Mouse (Mus musculus) myocyte (in vitro differentiated cells): Measurements from ENCODE around the gene Gm9945. TPM values are rescaled to one million over a fixed set of nuclear protein-coding genes. Genes with fewer than 3 reads are reported as not detected.

Source experiments
- H3K27me3 ChIP-seq: one replicate; pipeline ENCODE4 v1.6.1; 2011; ENCODE audit not compliant: control insufficient read depth, insufficient read depth, insufficient read length
- H3K36me3 ChIP-seq: one replicate; pipeline ENCODE4 v1.6.1; 2011; ENCODE audit not compliant: control insufficient read depth, insufficient read depth
- H3K4me2 ChIP-seq: one replicate; pipeline ENCODE4 v1.6.1; 2011; ENCODE audit warnings: low read depth, control low read depth
- H3K4me3 ChIP-seq: one replicate; pipeline ENCODE4 v1.5.1; 2011; ENCODE audit warnings: mild to moderate bottlenecking, control low read depth, moderate library complexity
- H3K79me2 ChIP-seq: one replicate; pipeline ENCODE4 v1.6.1; 2011; ENCODE audit not compliant: control insufficient read depth, insufficient read depth
- H3ac ChIP-seq: one replicate; pipeline ENCODE4 v1.6.1; 2011; ENCODE audit not compliant: control insufficient read depth, insufficient read length
- CEBPB ChIP-seq: IDR thresholded peaks from 2 replicates; pipeline ENCODE4 v1.6.1; 2011; ENCODE audit warnings: mild to moderate bottlenecking, moderate library complexity; ENCODE audit not compliant: poor library complexity, insufficient read depth, severe bottlenecking
- E2F4 ChIP-seq: IDR thresholded peaks from one replicate; pipeline ENCODE4 v1.6.1; 2011; ENCODE audit warnings: mild to moderate bottlenecking, control low read depth, moderate library complexity; ENCODE audit not compliant: insufficient read depth
- MAX ChIP-seq: IDR thresholded peaks from one replicate; pipeline ENCODE4 v1.6.1; 2011; ENCODE audit warnings: low read depth, mild to moderate bottlenecking, control low read depth
- MYOD1 ChIP-seq, 3 experiments: IDR thresholded peaks; one replicate each; pipeline ENCODE4 v1.6.1; 2011; ENCODE audit warnings: control low read depth in 2 of 3, low read depth in 2 of 3, mild to moderate bottlenecking in 2 of 3, moderate library complexity in 1 of 3; ENCODE audit not compliant: insufficient read length in 2 of 3, control insufficient read depth in 1 of 3
- MYOG ChIP-seq, 3 experiments: IDR thresholded peaks; one replicate each; pipeline ENCODE4 v1.6.1; 2011; ENCODE audit warnings: control low read depth in 2 of 3, low read depth in 2 of 3, mild to moderate bottlenecking in 2 of 3; ENCODE audit not compliant: insufficient read length in 2 of 3, control insufficient read depth in 1 of 3, insufficient read depth in 1 of 3
- POLR2A ChIP-seq: IDR thresholded peaks from one replicate; pipeline ENCODE4 v1.6.1; 2011; ENCODE audit warnings: low read depth, mild to moderate bottlenecking, control low read depth, moderate library complexity; ENCODE audit not compliant: insufficient read length
- POLR2AphosphoS2 ChIP-seq: IDR thresholded peaks from one replicate; pipeline ENCODE4 v1.6.1; 2011; ENCODE audit warnings: low read depth, control low read depth; ENCODE audit not compliant: insufficient read length
- REST ChIP-seq: IDR thresholded peaks from one replicate; pipeline ENCODE4 v1.6.1; 2011; ENCODE audit warnings: mild to moderate bottlenecking, control low read depth, moderate library complexity; ENCODE audit not compliant: insufficient read depth, insufficient read length
- SRF ChIP-seq: IDR thresholded peaks from one replicate; pipeline ENCODE4 v1.6.1; 2011; ENCODE audit warnings: low read depth; ENCODE audit not compliant: control insufficient read depth, insufficient read length
- TCF12 ChIP-seq: IDR thresholded peaks from one replicate; pipeline ENCODE4 v1.6.1; 2011; ENCODE audit warnings: mild to moderate bottlenecking, control low read depth; ENCODE audit not compliant: poor library complexity, insufficient read depth, severe bottlenecking
- TCF3 ChIP-seq: IDR thresholded peaks from one replicate; pipeline ENCODE4 v1.6.1; 2011; ENCODE audit warnings: low read depth, control low read depth; ENCODE audit not compliant: insufficient read length
- USF1 ChIP-seq: IDR thresholded peaks from one replicate; pipeline ENCODE4 v1.6.1; 2011; ENCODE audit warnings: low read depth, mild to moderate bottlenecking, control low read depth, moderate library complexity
- polyA plus RNA-seq: library from polyadenylated mRNA; unstranded; fragments of >200 nt; fragmentation: generic; extraction: Trizol; gene quantifications from one replicate; pipeline ENCODE4 v1.2.1, GENCODE M21; 2012; ENCODE audit warnings: missing spikeins

Gm9945 gene
- polyA plus RNA-seq, 1 experiment, result not detected

GRCm38 (mm10) chr11:53508152-53508551 is 28.2 kb downstream of the Gm9945 start:
- H3K27me3 ChIP-seq, result no peaks in the 10 kb centered on the region
- TF ChIP-seq SRF (no peak), CEBPB (peak; percentile 100), POLR2A (peak; percentile 33), TCF12 (peak; percentile 14), MYOG (IDR thresholded peaks at IDR 0.05; ENCODE audit: control insufficient read depth in 1 of 3, insufficient read depth in 1 of 3, insufficient read length in 2 of 3, low read depth in 2 of 3) (peak in 1 of 3 experiments; percentile 21), MYOD1 (IDR thresholded peaks at IDR 0.05; ENCODE audit: control insufficient read depth in 1 of 3, insufficient read length in 2 of 3, low read depth in 2 of 3) (peak in 1 of 3 experiments; percentile 19)
- no peak overlapping the region for H3K4me3 ChIP-seq
- H3K79me2 ChIP-seq, result no peaks in the 10 kb centered on the region
- H3K36me3 ChIP-seq, result no peaks in the 10 kb centered on the region
- peak overlapping the region; percentile 63 for H3K4me2 ChIP-seq
- H3ac ChIP-seq, result no peak overlapping the region

DNA sequence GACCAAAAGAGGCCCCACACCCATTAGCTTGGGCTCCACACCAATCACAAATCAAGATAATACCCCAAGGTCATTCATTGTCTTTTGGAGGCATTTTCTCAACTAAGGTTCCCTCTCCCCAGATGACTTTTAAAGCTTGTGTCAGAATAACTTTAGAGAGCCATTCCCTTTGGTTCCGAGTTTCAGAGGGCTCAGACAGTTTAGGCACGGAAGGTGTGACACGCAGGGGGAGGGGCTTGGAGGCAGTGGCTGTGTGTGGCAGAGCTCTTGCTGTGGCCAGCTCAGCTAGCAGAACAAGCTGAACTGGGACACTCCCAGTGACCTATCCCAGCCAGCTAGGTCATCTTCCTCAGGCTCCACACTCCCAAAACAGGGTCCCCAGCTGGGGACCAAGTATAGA is 28.6 kb downstream of the Gm9945 start:
- H3K4me3 ChIP-seq, result no peak overlapping the region
- H3ac ChIP-seq, result no peak overlapping the region
- no peaks in the 10 kb centered on the region for H3K36me3 ChIP-seq
- TF ChIP-seq MYOG (IDR thresholded peaks at IDR 0.05; ENCODE audit: control insufficient read depth in 1 of 3, insufficient read depth in 1 of 3, insufficient read length in 2 of 3, low read depth in 2 of 3) (no peak), POLR2A (no peak), CEBPB (no peak), TCF3 (no peak), MAX (no peak), POLR2AphosphoS2 (no peak), USF1 (no peak), TCF12 (no peak), E2F4 (no peak), REST (no peak), MYOD1 (IDR thresholded peaks at IDR 0.05; ENCODE audit: control insufficient read depth in 1 of 3, insufficient read length in 2 of 3, low read depth in 2 of 3) (no peak), SRF (no peak)
- H3K27me3 ChIP-seq, result no peaks in the 10 kb centered on the region
- no peaks in the 10 kb centered on the region for H3K79me2 ChIP-seq
- H3K4me2 ChIP-seq, result peak overlapping the region; percentile 63

DNA sequence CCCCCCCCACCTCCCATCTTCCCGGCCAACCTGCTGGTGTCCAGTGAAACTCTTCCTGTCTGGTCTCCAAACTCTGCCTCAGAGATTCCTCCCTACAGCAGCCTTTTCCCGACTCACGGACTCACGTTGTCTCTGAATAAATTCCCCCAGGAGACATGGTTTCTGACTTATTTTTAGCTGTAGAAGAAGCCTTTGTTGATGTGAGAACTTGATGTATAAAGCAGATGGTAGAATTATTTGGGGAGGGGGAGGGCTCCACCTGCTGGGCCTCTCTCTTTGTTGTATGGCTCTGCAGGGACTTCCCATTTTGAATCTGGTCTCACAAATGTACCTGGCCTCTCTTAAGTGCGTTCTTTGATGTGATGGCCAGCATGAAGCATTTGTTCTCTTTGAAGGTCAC is 30.4 kb downstream of the Gm9945 start:
- no peak overlapping the region for H3ac ChIP-seq
- no peaks in the 10 kb centered on the region for H3K36me3 ChIP-seq
- no peaks in the 10 kb centered on the region for H3K79me2 ChIP-seq
- no peaks in the 10 kb centered on the region for H3K27me3 ChIP-seq
- no peak overlapping the region for H3K4me3 ChIP-seq
- TF ChIP-seq TCF12 (no peak), TCF3 (no peak), USF1 (no peak)
- no peak overlapping the region for H3K4me2 ChIP-seq

GRCm38 (mm10) chr11:53516775-53517627 is 37.0 kb downstream of the Gm9945 start:
- H3K4me2 ChIP-seq, result no peak overlapping the region
- no peak overlapping the region for H3ac ChIP-seq
- H3K79me2 ChIP-seq, result peaks cover 20% of the 10 kb centered on the region
- no peaks in the 10 kb centered on the region for H3K27me3 ChIP-seq
- no peak overlapping the region for H3K4me3 ChIP-seq
- H3K36me3 ChIP-seq, result no peaks in the 10 kb centered on the region
- TF ChIP-seq POLR2A (no peak), E2F4 (no peak), CEBPB (no peak), USF1 (no peak), MYOG (IDR thresholded peaks at IDR 0.05; ENCODE audit: control insufficient read depth in 1 of 3, insufficient read depth in 1 of 3, insufficient read length in 2 of 3, low read depth in 2 of 3) (no peak), TCF3 (no peak), MYOD1 (IDR thresholded peaks at IDR 0.05; ENCODE audit: control insufficient read depth in 1 of 3, insufficient read length in 2 of 3, low read depth in 2 of 3) (no peak), POLR2AphosphoS2 (no peak), MAX (no peak), TCF12 (no peak)

GRCm38 (mm10) chr11:53518759-53519158 is 38.8 kb downstream of the Gm9945 start:
- Histone ChIP-seq H3ac (no peak overlapping the region), H3K4me3 (peak overlapping the region; percentile 88), H3K79me2 (peaks cover 38% of the 10 kb centered on the region), H3K4me2 (no peak overlapping the region), H3K27me3 (no peaks in the 10 kb centered on the region), H3K36me3 (no peaks in the 10 kb centered on the region)
- TF ChIP-seq MYOG (IDR thresholded peaks at IDR 0.05; ENCODE audit: control insufficient read depth in 1 of 3, insufficient read depth in 1 of 3, insufficient read length in 2 of 3, low read depth in 2 of 3), result no peak
